Mouse (Mus musculus) cerebellum, postnatal 14 days (tissue): Measurements from ENCODE around the gene Tm4sf1.
A peak's percentile ranks its signal among the peaks of the same experiment; 100 is the strongest.

Experiments used
- DNase-seq, 2 experiments: peaks; one replicate each; pipeline ENCODE4 v3.0.0; 2021; ENCODE audit warnings: mixed read lengths in 2 of 2

Gene Tm4sf1

GRCm38 (mm10) chr3:57287854-57288720 is 13.7 kb downstream of the Tm4sf1 start:
- DNase-seq = no peak

GRCm38 (mm10) chr3:57287438-57287837 is 14.3 kb downstream of the Tm4sf1 start:
- no peak for DNase-seq

- DNase-seq = no peak
Measured at GRCm38 (mm10) chr3:57278225-57278624, 23.6 kb downstream of the Tm4sf1 start.

GRCm38 (mm10) chr3:57277453-57277852 is 24.3 kb downstream of the Tm4sf1 start:
- no peak for DNase-seq

GRCm38 (mm10) chr3:57276821-57277220 is 25.0 kb downstream of the Tm4sf1 start:
- no peak for DNase-seq

- DNase-seq = no peak
Measured at GRCm38 (mm10) chr3:57268994-57269393, 32.8 kb downstream of the Tm4sf1 start.

GRCm38 (mm10) chr3:57267559-57268173 is 34.1 kb downstream of the Tm4sf1 start:
- peak; percentile 66 to 68 for DNase-seq

DNA sequence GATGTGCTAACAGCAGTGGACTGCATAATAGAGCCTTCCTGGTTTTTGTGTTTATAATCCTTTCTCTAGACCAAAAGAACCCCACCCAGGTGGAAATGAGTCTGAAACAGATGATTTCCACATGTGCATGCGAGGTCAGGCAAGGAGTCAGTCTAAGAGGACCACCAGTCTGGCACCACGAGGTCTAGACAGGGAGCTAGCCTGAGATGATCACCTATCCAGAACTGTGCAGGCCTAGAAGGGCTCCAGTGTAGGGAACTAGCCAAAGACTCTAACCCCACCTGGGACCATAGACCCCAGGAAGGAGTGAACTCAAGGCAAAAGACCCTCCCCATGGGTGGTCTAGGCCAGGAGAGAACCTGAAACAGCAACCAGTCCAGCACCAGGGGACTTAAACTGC is 48.7 kb downstream of the Tm4sf1 start:
- no peak for DNase-seq

GRCm38 (mm10) chr3:57252551-57252950 is 49.2 kb downstream of the Tm4sf1 start:
- no peak for DNase-seq

DNA sequence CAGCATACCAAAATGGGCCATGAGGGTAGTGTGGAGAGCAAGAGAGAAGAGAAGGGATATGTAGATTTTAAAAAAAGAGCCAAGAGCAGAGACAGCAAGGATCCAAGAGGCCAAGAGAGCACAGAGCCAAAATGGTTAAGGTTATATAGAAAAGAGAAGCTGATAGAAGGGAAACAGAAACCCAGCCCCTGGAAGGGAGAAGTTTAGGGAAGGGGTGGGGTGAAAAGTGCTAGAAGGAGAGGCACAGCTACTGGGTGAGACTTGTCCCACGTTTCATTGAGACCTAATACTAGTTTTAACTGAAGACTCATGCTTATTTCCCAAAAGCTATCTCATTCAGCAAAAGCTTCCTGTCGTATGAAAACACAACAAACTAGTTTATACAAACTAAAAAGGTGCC is 56.5 kb downstream of the Tm4sf1 start:
- no peak for DNase-seq
